Mouse (Mus musculus) urinary bladder, postnatal 25 days (tissue): Measurements from ENCODE around the gene Il18rap.
"Not testable (repeated sequence)": the region's sequence is repeated elsewhere in the genome, so short reads cannot be mapped to it uniquely, and the experiment has no call there.

ENCODE experiments used
- DNase-seq: peaks from one replicate; pipeline ENCODE4 v3.0.0; 2022; ENCODE audit warnings: low spot score

Gene Il18rap

DNA sequence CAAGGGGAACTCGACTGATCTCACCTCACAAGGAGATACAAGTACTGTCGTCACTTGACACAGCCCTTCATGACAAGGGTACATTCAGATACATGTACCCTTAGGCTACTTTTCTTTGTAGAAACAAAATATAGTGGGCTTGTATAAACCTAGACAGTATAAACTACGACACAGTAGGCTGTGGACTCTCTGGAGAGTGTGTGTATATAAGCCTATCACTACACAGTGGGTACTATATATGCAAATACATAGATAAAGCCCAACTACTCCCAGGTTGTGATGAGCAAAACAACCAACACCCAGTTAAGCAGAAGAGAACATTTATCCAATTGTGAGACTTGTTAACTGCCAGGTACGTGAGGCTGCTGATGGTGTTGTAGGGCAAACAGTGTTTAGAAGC, 31.5 kb downstream of the Il18rap start:
- DNase-seq, result no peak

DNA sequence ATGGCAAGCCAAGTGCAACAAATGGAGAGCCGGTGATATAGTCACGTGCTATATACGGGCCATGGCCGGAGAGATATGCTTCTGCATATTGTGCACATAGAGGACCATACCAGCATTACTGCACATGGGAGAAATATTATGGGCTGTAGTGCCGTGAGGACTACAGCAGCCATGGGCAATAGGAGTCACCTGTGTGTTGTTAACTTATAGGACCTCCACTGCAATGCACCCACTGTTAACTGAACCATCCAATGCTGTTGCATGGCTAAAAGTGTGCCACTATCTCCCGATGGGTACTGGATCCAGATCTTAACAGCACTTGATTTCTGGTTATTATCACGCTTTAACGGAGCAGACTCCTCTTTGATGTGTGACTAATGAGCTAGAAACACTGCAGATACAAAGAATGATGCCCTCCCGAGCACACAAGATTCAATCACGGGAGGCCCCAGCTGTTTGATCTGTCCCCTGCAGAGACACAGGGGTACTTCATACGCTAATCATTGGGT, 32.0 kb downstream of the Il18rap start:
- DNase-seq, result no peak

DNA sequence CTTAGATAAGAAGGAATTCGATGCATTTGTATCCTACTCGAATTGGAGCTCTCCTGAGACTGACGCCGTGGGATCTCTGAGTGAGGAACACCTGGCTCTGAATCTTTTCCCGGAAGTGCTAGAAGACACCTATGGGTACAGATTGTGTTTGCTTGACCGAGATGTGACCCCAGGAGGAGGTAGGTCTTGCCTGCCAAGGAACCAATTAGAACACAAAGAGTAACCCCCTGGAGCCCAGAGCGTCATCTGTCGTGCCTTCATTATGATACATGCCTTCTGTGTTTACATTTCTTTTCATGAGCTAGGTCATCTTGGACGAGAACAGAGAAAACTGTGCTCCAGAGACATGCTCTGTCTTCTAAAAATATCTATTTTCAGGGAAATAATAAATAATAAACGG, 32.6 kb downstream of the Il18rap start:
- no peak for DNase-seq

DNA sequence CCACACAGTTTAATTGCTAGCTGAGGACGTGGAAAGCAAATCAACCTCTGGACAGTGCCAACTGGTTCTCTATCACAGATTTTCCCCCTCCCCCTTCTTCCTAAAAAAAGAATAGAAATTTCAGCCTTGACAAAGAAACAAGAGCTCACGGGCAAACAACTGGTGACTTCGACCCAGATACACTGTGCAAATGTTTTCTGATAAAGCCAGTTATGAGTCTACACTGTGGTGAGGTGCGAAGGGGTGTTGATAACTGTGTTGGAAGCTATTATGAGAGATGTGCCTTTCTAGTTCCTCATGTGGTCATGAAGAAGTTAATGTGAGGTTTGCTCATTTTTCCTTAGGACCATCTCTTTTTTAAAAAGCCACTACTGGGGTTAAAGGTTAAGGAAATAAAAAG, 54.2 kb downstream of the Il18rap start:
- DNase-seq, result no peak

DNA sequence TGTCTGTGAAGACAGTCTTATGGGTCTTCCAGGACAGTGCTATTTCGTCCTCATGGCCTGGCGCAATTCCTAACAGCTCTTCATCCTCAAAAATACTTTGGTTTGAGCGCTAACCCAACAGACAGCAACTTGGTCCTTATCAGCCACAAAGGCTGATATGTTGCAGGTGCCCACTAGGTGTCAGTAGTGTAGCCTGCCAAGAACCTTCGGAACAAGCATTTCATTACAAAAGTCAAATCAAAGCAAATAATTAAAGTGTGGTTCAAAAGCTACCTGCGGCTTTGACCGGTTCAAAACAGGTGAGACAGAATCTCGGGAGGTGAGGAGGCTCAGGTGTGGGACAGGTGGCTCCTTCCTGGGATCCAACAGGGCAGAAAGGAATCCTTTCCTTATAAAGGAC, 64.6 kb downstream of the Il18rap start, which contains the start of gene Slc9a4:
Slc9a4 (plus strand) TSS at position 298 of the 400 bp plus-strand sequence.
- no peak for DNase-seq

DNA sequence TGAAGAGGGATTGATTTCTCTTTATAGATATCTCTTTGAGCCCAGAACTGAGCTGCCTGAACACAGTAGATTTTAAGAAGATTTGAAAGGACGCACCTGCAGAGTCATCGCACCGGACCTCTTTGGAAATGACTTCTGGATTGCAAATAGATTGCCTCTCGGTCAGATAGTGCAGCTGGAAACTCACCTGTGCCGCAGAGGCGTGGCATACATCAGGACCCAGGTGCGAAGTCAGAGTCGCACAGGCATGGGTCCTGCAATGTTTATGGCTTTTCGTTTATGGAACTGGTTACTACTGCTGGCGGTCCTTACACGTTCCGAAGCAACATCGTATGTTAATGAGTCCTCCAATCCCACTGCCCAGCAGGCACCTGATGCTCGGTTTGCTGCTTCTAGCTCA, 65.1 kb downstream of the Il18rap start:
- DNase-seq, result no peak

DNA sequence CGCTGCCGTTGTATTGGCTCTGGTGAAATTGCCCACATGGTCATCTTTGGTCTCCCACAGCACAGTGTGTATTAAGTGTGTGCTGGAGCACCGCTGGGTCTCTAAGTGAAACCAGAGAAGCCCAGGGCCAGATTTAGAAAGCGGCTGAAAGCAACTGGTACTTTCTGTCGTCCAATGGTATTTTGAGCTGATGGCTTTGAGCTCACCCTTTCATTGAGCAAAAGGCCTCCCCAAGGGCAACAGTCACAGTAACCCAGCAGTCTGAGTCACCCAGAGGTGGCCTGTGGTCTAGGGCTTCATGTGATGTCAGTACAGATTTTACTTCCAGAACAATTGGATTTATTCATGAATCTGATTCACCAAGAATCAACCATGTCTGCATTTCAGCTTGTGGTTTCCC, 71.6 kb downstream of the Il18rap start:
- DNase-seq, result no peak

DNA sequence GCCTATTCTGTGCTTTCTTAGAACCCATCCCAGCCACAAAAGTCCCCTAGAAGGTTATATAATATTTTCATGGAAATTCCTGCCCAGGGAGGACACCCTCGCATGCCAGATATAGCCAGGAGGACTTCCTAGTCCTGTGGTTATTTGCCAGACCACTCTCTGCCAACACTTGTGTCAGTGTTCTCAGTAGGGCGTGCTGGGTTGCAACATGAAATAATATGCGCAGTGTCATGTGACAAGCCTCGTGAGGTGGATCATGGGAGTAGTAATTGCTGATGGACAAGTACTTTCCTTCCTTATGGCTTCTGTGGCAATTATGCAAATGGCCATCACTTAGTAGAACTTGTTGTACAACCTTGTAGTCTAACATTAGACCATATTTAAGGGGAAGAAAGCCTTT, 75.8 kb downstream of the Il18rap start:
- no peak for DNase-seq

DNA sequence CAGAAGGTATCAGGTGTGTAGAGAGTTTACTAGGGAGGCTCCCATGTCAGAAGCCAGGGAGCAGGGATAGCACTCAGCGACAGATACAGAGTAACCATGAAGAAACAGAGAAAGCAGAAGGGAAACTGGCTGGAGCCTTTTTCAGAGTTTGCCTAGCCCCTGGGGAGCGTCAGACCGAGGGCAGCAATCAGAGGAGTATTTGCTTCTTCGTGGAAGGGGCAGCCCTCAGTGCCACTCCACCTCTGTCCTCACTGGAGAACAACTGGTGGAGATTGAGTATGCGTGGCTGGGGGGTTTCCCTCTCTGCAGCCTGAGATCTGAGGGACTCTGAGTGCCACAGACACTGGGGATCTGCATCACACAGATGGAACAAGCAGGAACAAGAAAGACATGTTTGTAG, 82.7 kb downstream of the Il18rap start:
- DNase-seq, result no peak

DNA sequence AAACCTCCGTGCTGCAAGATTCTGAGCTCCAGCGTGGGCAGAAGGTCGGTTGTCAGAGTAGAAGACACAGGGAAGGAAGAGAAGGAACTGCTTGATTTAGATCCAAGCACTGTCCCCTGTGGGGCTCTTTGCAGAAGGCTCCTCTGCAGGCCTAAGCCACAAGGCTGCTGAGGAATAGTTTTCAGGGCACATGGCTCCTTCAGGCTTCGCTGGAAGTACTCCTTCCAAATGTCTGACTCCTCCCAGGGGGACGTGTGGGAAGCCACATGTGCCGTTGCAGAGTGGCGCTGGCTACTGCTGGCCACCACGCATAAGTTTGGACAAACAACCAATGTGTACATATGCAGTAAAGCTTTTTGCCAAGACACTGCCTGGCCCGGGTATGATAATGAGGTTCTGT, 84.5 kb downstream of the Il18rap start:
- DNase-seq, result not testable (repeated sequence)

DNA sequence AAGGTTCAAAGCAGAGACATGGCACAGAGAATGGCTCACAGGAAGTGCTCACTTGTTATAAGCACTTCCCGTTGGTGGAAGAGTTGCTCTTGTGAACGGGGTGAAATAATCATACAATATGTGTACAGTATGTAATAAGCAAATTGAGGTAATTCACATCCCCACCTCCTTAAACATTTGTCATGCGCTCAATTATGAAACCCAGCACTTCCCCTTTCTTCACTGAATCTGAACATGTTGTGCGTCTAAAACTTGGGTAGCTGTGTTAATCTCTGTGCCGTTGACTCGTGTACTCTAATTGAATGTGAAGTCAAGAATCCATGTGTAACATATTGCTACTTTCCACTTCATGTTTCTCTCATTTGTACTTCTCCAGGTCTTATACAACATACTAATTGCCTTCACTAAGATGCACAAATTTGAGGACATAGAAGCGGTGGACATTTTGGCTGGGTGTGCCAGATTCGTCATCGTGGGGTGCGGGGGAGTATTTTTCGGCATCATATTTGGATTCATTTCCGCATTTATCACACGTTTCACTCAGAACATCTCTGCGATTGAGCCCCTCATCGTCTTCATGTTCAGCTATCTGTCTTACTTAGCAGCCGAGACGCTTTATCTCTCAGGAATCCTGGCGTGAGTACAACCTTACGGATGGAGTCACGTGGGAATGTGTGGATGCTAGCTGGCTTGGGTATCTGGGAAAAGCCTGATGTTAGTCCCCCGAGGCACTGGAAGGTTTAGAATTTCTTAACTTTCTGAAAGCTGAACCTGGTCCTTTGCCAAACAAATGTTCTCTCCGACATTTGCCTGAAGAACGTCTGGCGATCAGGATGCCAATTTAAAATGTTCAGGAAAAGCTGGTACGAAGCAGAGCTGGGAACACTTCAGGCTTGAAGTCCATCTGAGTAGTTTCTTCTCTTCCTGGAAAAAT, 85.5 kb downstream of the Il18rap start:
- no peak for DNase-seq
